Mouse (Mus musculus) hindbrain, embryonic 11.5 days (tissue): ENCODE measurements around the gene Smim14. TPM values are rescaled to one million over a fixed set of nuclear protein-coding genes. Genes with fewer than 3 reads are reported as not detected.

Experiments
- ATAC-seq: fragments of 200-750 bp; cut with Nextera tagmentation; 2 replicates; pipeline ENCODE4 v1.8.0; 2017; ENCODE audit warnings: mild to moderate bottlenecking, moderate TSS enrichment, moderate library complexity; ENCODE audit not compliant: low FRiP score
- DNase-seq: peaks from one replicate; pipeline ENCODE4 v3.0.0-alpha.2; 2015; ENCODE audit warnings: low spot score
- H3K27ac ChIP-seq: fragments of 300-500 bp; sonication (generic); 2 replicates; pipeline ENCODE4 v1.5.1; 2014; ENCODE audit warnings: mild to moderate bottlenecking, low read depth, low read length
- H3K27me3 ChIP-seq: fragments of 300-500 bp; sonication (generic); 2 replicates; pipeline ENCODE4 v1.6.1; 2014; ENCODE audit warnings: mild to moderate bottlenecking, low read length, moderate library complexity, mixed read lengths; ENCODE audit not compliant: control insufficient read depth, insufficient read depth
- H3K36me3 ChIP-seq: fragments of 300-500 bp; sonication (generic); 2 replicates; pipeline ENCODE4 v1.6.1; 2014; ENCODE audit warnings: mild to moderate bottlenecking, low read length, moderate library complexity, mixed read lengths; ENCODE audit not compliant: control insufficient read depth, insufficient read depth
- H3K4me1 ChIP-seq: fragments of 300-500 bp; sonication (generic); replicated peaks from 2 replicates; pipeline ENCODE4 v1.6.1; 2014; ENCODE audit warnings: low read length, mixed read lengths; ENCODE audit not compliant: control insufficient read depth, insufficient read depth
- H3K4me2 ChIP-seq: fragments of 300-500 bp; sonication (generic); replicated peaks from 2 replicates; pipeline ENCODE4 v1.6.1; 2014; ENCODE audit warnings: mild to moderate bottlenecking, low read depth, low read length
- H3K4me3 ChIP-seq: fragments of 300-500 bp; sonication (generic); 2 replicates; pipeline ENCODE4 v1.5.1; 2014; ENCODE audit warnings: low read depth, low read length
- H3K9ac ChIP-seq: fragments of 300-500 bp; sonication (generic); 2 replicates; pipeline ENCODE4 v1.6.1; 2014; ENCODE audit warnings: low read depth, low read length
- H3K9me3 ChIP-seq: fragments of 300-500 bp; sonication (generic); 2 replicates; pipeline ENCODE4 v1.6.1; 2016; ENCODE audit warnings: low read length; ENCODE audit not compliant: control insufficient read depth
- WGBS: fragments of 180-500 bp; shearing (Covaris S2); extraction: QIAGEN DNeasy Blood & Tissue Kit; methylation state at CpG from one replicate; pipeline ENCODE4 v1.1.7; 2014; 5-methylcytosine and 5-hydroxymethylcytosine counted together
- polyA plus RNA-seq: library from polyadenylated mRNA; unstranded; fragments of >200 nt; fragmentation: Nextera tagmentation; extraction: Ambion mirVana; gene quantifications from 2 replicates; pipeline ENCODE4 v1.2.1, GENCODE M21; 2014

Gene Smim14
- polyA plus RNA-seq, 1 experiment from 2014 or later: 109 TPM

DNA sequence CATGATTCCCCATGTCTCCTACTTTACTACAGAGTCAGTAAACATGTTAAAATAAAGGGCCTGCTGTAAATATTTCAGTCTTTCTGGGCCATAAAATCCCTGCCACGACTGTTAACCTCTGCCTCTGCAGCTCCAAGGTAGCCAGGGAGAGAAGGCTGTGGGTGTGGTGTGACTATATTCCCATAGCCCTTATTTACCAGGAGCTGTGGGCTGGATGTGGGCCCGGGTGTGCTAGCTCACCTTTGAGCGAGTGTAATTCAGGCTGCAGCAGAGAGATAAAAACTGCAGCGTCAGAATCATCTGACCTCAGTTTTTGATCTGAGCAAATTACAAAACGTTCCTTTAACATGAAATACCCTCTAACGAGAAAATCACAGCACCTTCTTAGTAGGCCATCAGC, 116.2 kb downstream of the Smim14 start:
- DNase-seq (no peak), ATAC-seq (no peak)
- Histone ChIP-seq H3K27me3 (no peaks in the 10 kb centered on the region), H3K36me3 (no peaks in the 10 kb centered on the region), H3K9ac (no peak overlapping the region), H3K27ac (no peak overlapping the region), H3K4me3 (no peak overlapping the region), H3K9me3 (no peaks in the 10 kb centered on the region), H3K4me2 (no peak overlapping the region), H3K4me1 (no peaks in the 10 kb centered on the region)
- WGBS: 85% methylated on average over 6 of the region's 6 CpGs

- H3K4me2 ChIP-seq: no peak overlapping the region
- no peak for DNase-seq
- H3K36me3 ChIP-seq: no peaks in the 10 kb centered on the region
- H3K4me3 ChIP-seq: no peak overlapping the region
- no peaks in the 10 kb centered on the region for H3K4me1 ChIP-seq
- no peak overlapping the region for H3K9ac ChIP-seq
- no peak for ATAC-seq
- whole genome bisulfite sequencing: 83% methylated on average over 10 of the region's 10 CpGs
- no peak overlapping the region for H3K27ac ChIP-seq
- no peaks in the 10 kb centered on the region for H3K27me3 ChIP-seq
- no peaks in the 10 kb centered on the region for H3K9me3 ChIP-seq
These were observed 117.8 kb downstream of the Smim14 start for GRCm38 (mm10) chr5:65419136-65419535.

- 0 out of 2 replicates have a peak overlapping the region, but pooled peaks have one; percentile 16 for H3K9ac ChIP-seq
- DNase-seq: peak; percentile 47
- no peaks in the 10 kb centered on the region for H3K9me3 ChIP-seq
- H3K27me3 ChIP-seq: no peaks in the 10 kb centered on the region
- WGBS: 22% methylated on average over 26 of the region's 26 CpGs
- peaks cover 3% of the 10 kb centered on the region; the same call in 1 of the 2 replicates for H3K36me3 ChIP-seq
- no peak overlapping the region for H3K4me3 ChIP-seq
- H3K4me2 ChIP-seq: no peak overlapping the region
- H3K27ac ChIP-seq: 0 out of 2 replicates have a peak overlapping the region, but pooled peaks have one; percentile 27
- no peak for ATAC-seq
- H3K4me1 ChIP-seq: no peaks in the 10 kb centered on the region
These were observed 121.1 kb downstream of the Smim14 start for GRCm38 (mm10) chr5:65415653-65416458.

DNA sequence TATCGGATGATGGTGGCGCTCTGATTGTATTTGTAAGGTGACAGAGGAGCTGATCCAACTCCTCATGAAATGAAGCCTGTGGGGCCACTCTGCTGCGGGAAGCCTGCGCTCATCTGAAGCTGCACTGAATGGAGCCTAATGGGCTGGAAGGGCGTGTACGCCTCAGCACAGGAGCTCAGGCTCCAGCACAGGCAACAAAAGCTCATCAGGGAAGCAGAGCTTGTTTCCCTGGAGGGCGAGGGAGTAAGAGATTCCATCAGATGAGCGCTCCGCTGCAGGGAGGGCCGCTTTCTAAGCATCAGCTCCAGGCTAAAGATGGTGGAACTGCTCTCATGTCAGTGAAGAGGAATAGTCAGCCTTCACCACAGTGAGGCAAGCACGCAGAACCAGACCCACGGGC, 129.0 kb downstream of the Smim14 start:
- no peaks in the 10 kb centered on the region for H3K4me1 ChIP-seq
- no peaks in the 10 kb centered on the region for H3K27me3 ChIP-seq
- WGBS: 37% methylated on average over 12 of the region's 12 CpGs
- no peak overlapping the region for H3K27ac ChIP-seq
- no peak overlapping the region for H3K9ac ChIP-seq
- H3K36me3 ChIP-seq: peaks cover 6% of the 10 kb centered on the region; the same call in 1 of the 2 replicates
- DNase-seq (peak; percentile 6), ATAC-seq (no peak)
- no peaks in the 10 kb centered on the region for H3K9me3 ChIP-seq
- H3K4me2 ChIP-seq: no peak overlapping the region
- H3K4me3 ChIP-seq: no peak overlapping the region

- 31% methylated on average over 2 of the region's 2 CpGs for WGBS
- no peak overlapping the region for H3K9ac ChIP-seq
- no peak overlapping the region for H3K4me2 ChIP-seq
- no peaks in the 10 kb centered on the region for H3K4me1 ChIP-seq
- H3K4me3 ChIP-seq: no peak overlapping the region
- H3K27ac ChIP-seq: no peak overlapping the region
- 0 out of 2 replicates have a peak, but pooled peaks cover 3% of the 10 kb centered on the region for H3K36me3 ChIP-seq
- no peaks in the 10 kb centered on the region for H3K27me3 ChIP-seq
- H3K9me3 ChIP-seq: no peaks in the 10 kb centered on the region
- no peak; the same call in 1 of the 2 replicates for ATAC-seq
- peak; percentile 80 for DNase-seq
These were observed 135.6 kb downstream of the Smim14 start for GRCm38 (mm10) chr5:65401251-65401994.

Other genes starting within 250 kb of the Smim14 start
- gene Rfc1, start 201.5 kb downstream of the Smim14 start, polyA plus RNA-seq: 81.1 TPM in 2 replicates
- gene Klb, start 188.9 kb downstream of the Smim14 start, polyA plus RNA-seq: 0.11 TPM in 1 of 2 replicates, not detected in the other
- gene Rpl9, start 145.7 kb downstream of the Smim14 start, polyA plus RNA-seq: 894 and 900 TPM in 2 replicates
- 64.7 and 66.5 TPM in 2 replicates for gene Lias, start 145.7 kb downstream of the Smim14 start, polyA plus RNA-seq
- 69.0 and 70.3 TPM in 2 replicates for gene Ugdh, start 101.2 kb downstream of the Smim14 start, polyA plus RNA-seq
- gene Gm43552, start 44.4 kb downstream of the Smim14 start, polyA plus RNA-seq: 1.3 TPM in 1 of 2 replicates, not detected in the other
- gene Ube2k, start within 50 bp of the Smim14 start, polyA plus RNA-seq: 147 and 172 TPM in 2 replicates
- 114 and 125 TPM in 2 replicates for gene Pds5a, start 161.1 kb upstream of the Smim14 start, polyA plus RNA-seq
- 39.6 and 55.7 TPM in 2 replicates for gene N4bp2, start 226.3 kb upstream of the Smim14 start, polyA plus RNA-seq